Mouse (Mus musculus) forebrain, embryonic 16.5 days (tissue): ENCODE results near the gene Ube2b. TPM values are rescaled to one million over a fixed set of nuclear protein-coding genes. Genes with fewer than 3 reads are reported as not detected.

ENCODE experiments used
- ATAC-seq: fragments of 200-750 bp; cut with Nextera tagmentation; 2 replicates; pipeline ENCODE4 v1.8.0; 2017; ENCODE audit warnings: mild to moderate bottlenecking, moderate library complexity
- H3K27ac ChIP-seq: fragments of 300-500 bp; sonication (generic); 2 replicates; pipeline ENCODE4 v1.5.1; 2014; ENCODE audit warnings: low read length, control low read depth
- H3K27me3 ChIP-seq: fragments of 300-500 bp; sonication (generic); replicated peaks from 2 replicates; pipeline ENCODE4 v1.6.1; 2014; ENCODE audit warnings: low read length; ENCODE audit not compliant: control insufficient read depth, insufficient read depth
- H3K36me3 ChIP-seq: fragments of 300-500 bp; sonication (generic); 2 replicates; pipeline ENCODE4 v1.6.1; 2014; ENCODE audit not compliant: control insufficient read depth, insufficient read depth
- H3K4me1 ChIP-seq: fragments of 300-500 bp; sonication (generic); replicated peaks from 2 replicates; pipeline ENCODE4 v1.6.1; 2014; ENCODE audit warnings: low read length; ENCODE audit not compliant: control insufficient read depth, insufficient read depth
- H3K4me2 ChIP-seq: fragments of 300-500 bp; sonication (generic); 2 replicates; pipeline ENCODE4 v1.6.1; 2014; ENCODE audit warnings: mild to moderate bottlenecking, low read length, control low read depth
- H3K4me3 ChIP-seq: fragments of 300-500 bp; sonication (generic); replicated peaks from 2 replicates; pipeline ENCODE4 v1.5.1; 2014; ENCODE audit warnings: mild to moderate bottlenecking, low read length, control low read depth
- H3K9ac ChIP-seq: fragments of 300-500 bp; sonication (generic); replicated peaks from 2 replicates; pipeline ENCODE4 v1.6.1; 2014; ENCODE audit warnings: low read depth, low read length, control low read depth
- H3K9me3 ChIP-seq: fragments of 300-500 bp; sonication (generic); 2 replicates; pipeline ENCODE4 v1.6.1; 2016; ENCODE audit warnings: low read length; ENCODE audit not compliant: control insufficient read depth
- WGBS: fragments of 180-500 bp; shearing (Covaris S2); extraction: QIAGEN DNeasy Blood & Tissue Kit; methylation state at CpG from one replicate; pipeline ENCODE4 v1.1.7; 2014; 5-methylcytosine and 5-hydroxymethylcytosine counted together
- polyA plus RNA-seq: library from polyadenylated mRNA; unstranded; fragments of >200 nt; fragmentation: Nextera tagmentation; extraction: Ambion mirVana; gene quantifications from 2 replicates; pipeline ENCODE4 v1.2.1, GENCODE M21; 2015

Gene Ube2b
- polyA plus RNA-seq, 1 experiment from 2014 or later: 279 TPM

DNA sequence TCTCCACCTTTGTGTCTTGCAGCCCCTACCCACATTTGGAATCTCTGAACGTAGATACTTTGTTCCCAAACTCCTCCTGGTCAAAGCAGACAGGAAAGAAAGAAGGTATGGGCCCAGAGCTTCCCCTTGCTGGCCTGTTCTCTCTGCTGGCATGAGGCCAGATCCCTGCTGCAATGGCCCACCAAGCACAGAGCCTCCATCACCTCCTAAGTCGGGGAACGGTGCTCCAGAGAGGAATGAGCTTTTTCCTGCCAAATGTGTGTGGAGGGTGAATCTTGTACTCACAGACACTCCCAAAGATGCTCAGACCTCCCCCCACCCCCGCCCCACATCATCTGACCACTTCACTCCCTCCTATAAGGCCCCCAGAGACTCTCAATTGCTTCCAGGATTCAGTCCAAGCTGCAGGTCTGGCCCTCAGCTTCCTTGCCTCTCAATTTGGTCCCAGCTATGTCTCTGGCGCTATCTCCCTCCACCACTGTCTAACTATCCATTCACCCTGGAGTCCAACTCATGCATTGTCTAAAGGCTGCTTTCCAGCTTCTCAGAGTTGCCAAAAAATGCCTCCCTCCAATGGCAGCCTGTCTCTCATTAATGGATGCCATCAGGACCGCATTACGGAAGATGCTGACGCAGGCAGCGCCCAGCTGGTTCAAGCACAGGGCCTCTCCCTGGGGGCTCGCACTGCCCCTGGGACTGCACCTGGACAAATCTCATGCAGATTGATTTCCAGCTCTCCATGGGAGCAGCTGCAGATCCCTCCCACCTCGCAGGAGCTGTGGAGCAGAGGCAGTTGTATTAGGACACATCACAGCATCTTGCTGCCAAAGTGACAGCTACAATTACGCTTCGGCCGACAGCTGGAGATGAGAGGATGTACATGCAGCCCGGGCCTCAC, 57.7 kb downstream of the Ube2b start:
- H3K9ac ChIP-seq: no peak overlapping the region
- no peak overlapping the region for H3K4me3 ChIP-seq
- peaks cover 12% of the 10 kb centered on the region for H3K4me1 ChIP-seq
- 52% methylated on average over 15 of the region's 15 CpGs for WGBS
- H3K27me3 ChIP-seq: no peaks in the 10 kb centered on the region
- ATAC-seq: peak; percentile 91
- no peaks in the 10 kb centered on the region for H3K36me3 ChIP-seq
- no peak overlapping the region for H3K4me2 ChIP-seq
- H3K9me3 ChIP-seq: no peaks in the 10 kb centered on the region
- 0 out of 2 replicates have a peak overlapping the region, but pooled peaks have one; percentile 6 for H3K27ac ChIP-seq

DNA sequence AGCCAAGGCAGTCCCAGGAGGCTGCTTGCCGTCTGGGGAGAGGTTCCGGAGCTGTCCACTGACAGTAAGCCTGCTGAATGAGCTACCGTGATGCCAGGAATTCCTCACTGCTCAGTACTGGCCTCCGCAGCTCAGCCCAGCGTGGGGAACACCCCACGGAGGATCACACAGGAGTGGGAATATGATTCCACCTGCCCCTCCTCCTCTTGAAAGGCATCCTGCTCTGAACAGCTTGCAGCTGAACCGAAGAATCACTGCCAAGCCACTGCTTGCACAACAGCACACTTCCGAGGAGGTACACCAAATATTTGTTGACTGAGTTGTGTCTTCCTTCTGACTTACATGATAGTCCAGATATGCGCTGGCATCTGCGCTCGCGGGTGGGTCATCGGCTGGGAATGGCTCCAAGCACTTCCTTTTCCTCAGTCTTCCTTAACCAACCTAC, 60.0 kb downstream of the Ube2b start:
- no peaks in the 10 kb centered on the region for H3K27me3 ChIP-seq
- no peak overlapping the region for H3K4me2 ChIP-seq
- H3K9me3 ChIP-seq: no peaks in the 10 kb centered on the region
- no peak overlapping the region for H3K9ac ChIP-seq
- H3K27ac ChIP-seq: no peak overlapping the region
- H3K4me3 ChIP-seq: no peak overlapping the region
- WGBS: 72% methylated on average over 13 of the region's 13 CpGs
- ATAC-seq: no peak
- peaks cover 12% of the 10 kb centered on the region for H3K4me1 ChIP-seq
- H3K36me3 ChIP-seq: no peaks in the 10 kb centered on the region

DNA sequence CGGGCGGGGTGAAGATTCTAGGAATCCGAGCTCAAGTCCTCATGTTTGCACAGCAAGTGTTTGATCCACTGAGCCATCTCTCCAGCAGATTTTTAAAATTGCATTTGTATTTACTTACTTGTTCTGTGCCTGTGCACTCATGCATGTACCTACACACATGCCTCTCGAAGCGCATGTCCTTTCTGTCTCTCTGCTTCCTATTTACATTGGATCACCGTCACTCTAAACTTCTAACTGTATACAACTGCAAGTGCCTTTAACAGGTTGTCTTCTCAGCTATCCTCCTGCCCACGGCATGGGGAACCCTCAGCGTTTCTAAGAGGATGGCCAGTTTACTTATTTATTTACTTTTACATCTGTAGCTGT, 61.0 kb downstream of the Ube2b start:
- 89% methylated on average over 8 of the region's 8 CpGs for WGBS
- Histone ChIP-seq H3K9ac (no peak overlapping the region), H3K27me3 (no peaks in the 10 kb centered on the region), H3K4me1 (peaks cover 9% of the 10 kb centered on the region; the same call in 1 of the 2 replicates), H3K4me3 (no peak overlapping the region), H3K4me2 (no peak overlapping the region), H3K9me3 (no peaks in the 10 kb centered on the region), H3K36me3 (no peaks in the 10 kb centered on the region), H3K27ac (no peak overlapping the region)
- no peak for ATAC-seq

DNA sequence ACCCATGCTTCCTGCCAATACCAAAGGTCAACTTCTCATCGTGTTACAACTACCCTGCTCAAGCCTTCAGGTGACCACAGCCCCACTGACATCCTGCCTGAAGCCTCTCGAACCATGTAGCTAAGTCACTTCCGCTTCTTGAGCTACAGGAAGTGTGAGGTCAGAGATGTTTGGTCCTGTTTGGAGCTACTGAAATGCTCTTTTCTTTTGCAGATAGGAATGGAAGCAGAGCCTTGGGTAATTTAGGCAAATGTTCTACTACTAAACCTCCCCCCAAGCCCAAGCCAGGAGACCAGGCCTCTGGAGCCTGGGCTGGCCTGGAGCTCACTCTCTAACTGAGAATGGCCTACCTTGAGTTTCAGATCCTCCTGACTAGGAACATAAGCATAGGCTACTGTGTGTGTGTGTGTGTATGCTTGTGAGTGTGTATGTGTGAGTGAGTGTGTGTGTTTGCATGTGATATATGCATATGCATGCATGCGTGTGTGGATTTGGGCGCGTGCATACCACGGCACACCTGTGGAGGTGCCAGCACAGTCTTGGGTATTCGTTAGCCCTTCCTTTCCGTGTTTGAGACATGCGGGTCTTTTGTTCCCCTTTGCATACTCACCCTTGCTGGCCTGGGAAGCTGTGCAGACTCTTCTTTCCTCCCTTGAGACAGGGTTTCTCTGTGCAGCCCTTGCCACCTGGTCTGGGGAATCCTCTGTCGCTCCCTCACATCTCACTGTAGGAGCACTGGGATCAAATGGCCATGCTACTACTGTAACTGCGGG, 61.6 kb downstream of the Ube2b start:
- Histone ChIP-seq H3K9me3 (no peaks in the 10 kb centered on the region), H3K36me3 (no peaks in the 10 kb centered on the region), H3K27ac (no peak overlapping the region), H3K9ac (no peak overlapping the region), H3K27me3 (no peaks in the 10 kb centered on the region), H3K4me2 (no peak overlapping the region), H3K4me3 (no peak overlapping the region), H3K4me1 (peaks cover 9% of the 10 kb centered on the region; the same call in 1 of the 2 replicates)
- 87% methylated on average over 12 of the region's 12 CpGs for WGBS
- no peak for ATAC-seq

DNA sequence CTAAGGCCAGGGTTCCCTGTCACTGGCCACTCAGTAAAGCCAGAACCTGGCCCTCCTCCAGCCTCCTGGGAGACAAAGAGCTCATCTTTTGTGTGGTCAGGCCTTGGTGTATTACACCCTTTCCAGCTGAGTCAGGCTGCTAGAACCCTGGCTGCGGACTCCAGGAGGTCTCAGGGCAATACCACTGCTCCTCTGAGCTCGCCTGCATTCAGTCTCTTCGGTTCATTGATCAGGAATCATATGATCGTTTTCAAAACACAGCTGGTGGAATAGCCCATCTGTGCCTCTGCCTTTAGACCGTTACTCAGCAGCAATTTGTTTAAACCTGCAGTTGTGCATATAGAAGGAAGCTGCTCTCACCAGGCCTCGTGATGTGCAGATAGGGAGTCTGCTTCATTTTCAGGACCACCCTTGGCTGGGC, 63.2 kb downstream of the Ube2b start:
- no peak overlapping the region for H3K4me3 ChIP-seq
- no peaks in the 10 kb centered on the region for H3K27me3 ChIP-seq
- no peak overlapping the region for H3K9ac ChIP-seq
- WGBS: 59% methylated on average over 6 of the region's 6 CpGs
- no peaks in the 10 kb centered on the region for H3K36me3 ChIP-seq
- ATAC-seq: no peak
- no peak overlapping the region for H3K4me2 ChIP-seq
- H3K9me3 ChIP-seq: no peaks in the 10 kb centered on the region
- no peak overlapping the region for H3K27ac ChIP-seq
- H3K4me1 ChIP-seq: 0 out of 2 replicates have a peak, but pooled peaks cover 3% of the 10 kb centered on the region

DNA sequence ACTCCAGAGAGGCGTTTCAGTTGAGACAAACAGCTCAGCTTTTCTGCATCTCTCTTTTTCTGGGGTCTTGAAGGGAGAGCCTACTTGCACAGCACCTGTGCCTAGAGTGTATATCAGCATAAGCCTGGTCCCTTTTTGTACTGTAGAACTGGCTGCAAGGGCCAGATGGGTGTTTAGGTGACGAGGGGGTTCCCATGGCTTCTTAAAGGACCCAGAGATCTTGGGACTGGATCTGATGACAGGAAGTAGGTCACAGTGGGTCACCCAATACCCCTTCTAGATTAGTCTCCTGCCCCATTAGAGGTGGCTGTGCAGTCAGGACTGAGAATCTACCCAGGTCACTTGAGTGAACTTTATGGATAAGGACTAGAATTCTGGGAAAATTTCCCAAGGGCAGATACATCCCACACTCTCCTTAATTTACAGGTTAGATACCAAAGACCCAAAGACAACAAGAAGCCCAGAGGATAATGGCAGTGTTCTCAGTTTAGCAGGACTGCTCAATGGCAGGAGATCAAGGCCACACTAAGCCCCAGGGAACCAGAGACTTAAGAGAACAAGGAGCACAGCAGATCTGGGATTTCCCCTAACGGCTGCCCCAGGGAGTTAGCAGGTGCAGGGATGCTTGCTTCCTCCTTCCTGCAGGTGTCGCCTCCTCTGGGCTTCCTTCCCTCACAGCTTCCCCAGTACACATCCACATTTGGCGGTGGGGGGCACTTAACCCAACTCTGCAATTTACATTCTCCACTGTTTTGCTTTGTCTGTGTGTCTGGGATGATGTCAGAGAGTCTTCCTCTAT, 64.7 kb downstream of the Ube2b start:
- Histone ChIP-seq H3K36me3 (no peaks in the 10 kb centered on the region), H3K4me2 (no peak overlapping the region), H3K27me3 (no peaks in the 10 kb centered on the region), H3K4me3 (no peak overlapping the region), H3K9me3 (no peaks in the 10 kb centered on the region), H3K4me1 (0 out of 2 replicates have a peak, but pooled peaks cover 3% of the 10 kb centered on the region), H3K9ac (no peak overlapping the region), H3K27ac (no peak overlapping the region)
- no peak for ATAC-seq
- 64% methylated on average over 5 of the region's 5 CpGs for WGBS

Other genes with a start within 250 kb of the Ube2b start
- 11.8 and 14.6 TPM in 2 replicates for gene Sec24a, start 237.1 kb downstream of the Ube2b start, polyA plus RNA-seq
- gene Sar1b, start 237.1 kb downstream of the Ube2b start, polyA plus RNA-seq: 158 and 160 TPM in 2 replicates
- 0.47 and 0.70 TPM in 2 replicates for gene Jade2, start 143.1 kb downstream of the Ube2b start, polyA plus RNA-seq
- gene Cdkn2aipnl, start 33.1 kb downstream of the Ube2b start, polyA plus RNA-seq: 119 TPM in 2 replicates
- 27.0 and 27.1 TPM in 2 replicates for gene Cdkl3, start 3.5 kb upstream of the Ube2b start, polyA plus RNA-seq
- 116 and 123 TPM in 2 replicates for gene Ppp2ca, start 97.9 kb upstream of the Ube2b start, polyA plus RNA-seq
- gene Olfr1373, start 144.8 kb upstream of the Ube2b start, polyA plus RNA-seq: not detected in 2 replicates
- gene Olfr1371, start 213.2 kb upstream of the Ube2b start, polyA plus RNA-seq: not detected in 2 replicates
- gene Skp1a, start 231.2 kb upstream of the Ube2b start, polyA plus RNA-seq: 1,143 and 1,208 TPM in 2 replicates